Mouse (Mus musculus): ENCODE measurements around the gene Tmem143. TPM values are rescaled to one million over a fixed set of nuclear protein-coding genes. Genes with fewer than 3 reads are reported as not detected.
"Not testable (repeated sequence)": the region's sequence is repeated elsewhere in the genome, so short reads cannot be mapped to it uniquely, and the experiment has no call there.

Gene Tmem143
- polyA plus RNA-seq, 1 experiment, result 35.5 TPM

DNA sequence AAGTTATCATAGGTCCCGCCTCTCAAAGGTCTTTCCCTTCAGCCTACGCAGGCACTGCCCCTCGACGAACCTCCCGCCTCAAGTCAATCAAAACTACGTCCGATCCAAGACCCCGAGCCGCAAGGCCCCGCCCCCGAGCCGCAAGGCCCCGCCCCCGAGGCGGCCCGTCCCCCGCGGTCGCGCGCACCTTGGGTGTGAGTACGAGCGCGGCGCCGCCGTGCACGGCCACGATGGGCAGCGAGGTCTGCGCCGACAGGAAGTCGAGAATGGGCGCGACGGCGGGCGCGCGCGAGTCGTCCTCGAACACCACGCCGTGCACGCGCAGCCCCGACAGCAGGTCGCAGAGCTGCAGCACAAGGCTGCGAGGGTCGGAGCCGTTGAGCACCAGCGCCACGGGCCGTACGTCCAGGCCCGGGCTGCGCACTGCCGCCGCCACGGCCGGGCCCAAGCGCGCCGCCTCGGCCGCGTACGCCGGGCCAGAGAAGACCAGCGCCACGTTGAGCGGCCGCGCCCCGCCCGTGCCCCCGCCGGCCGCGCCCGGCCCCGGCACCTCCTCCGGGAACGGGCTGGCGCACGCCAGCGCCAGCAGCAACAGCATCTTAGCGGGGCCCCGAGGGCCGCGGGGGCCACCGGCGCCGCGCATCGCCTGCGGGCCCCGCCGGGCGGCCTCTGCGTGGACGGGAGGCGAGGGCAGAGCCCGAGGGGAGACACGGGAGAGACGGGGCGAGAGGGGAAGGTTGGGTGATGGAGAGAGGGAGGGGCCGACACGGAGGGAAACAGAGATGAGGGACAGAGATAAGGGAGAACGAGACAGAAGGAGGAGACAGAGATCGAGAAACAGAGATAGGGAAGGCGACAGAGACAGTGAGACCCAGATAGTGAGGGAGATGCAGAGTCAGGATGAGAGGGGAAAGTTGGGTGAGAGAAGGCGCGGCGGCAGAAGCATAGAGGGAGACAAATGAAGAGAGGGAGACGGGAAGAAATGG is 30.5 kb upstream of the Tmem143 start:
- Histone ChIP-seq H3K4me1 (ENCODE audit: control insufficient read depth, insufficient read depth, low read length) (peaks cover 2% of the 10 kb centered on the region; the same call in 1 of the 2 replicates), H3K4me3 (replicated peaks; ENCODE audit: extremely low read depth, low read depth, low read length) (peak overlapping the region; percentile 43)
- WGBS, result under 1% methylated on average over 116 of the region's 117 CpGs
- peak; percentile 90 for DNase-seq
- no peak for TF ChIP-seq CTCF (IDR thresholded peaks at IDR 0.05; ENCODE audit: insufficient read depth, low read length)
- peak; percentile 65; the same call in 1 of the 2 replicates for TF ChIP-seq POLR2A (IDR thresholded peaks at IDR 0.05; ENCODE audit: borderline replicate concordance, extremely low read depth, low read depth, low read length)

DNA sequence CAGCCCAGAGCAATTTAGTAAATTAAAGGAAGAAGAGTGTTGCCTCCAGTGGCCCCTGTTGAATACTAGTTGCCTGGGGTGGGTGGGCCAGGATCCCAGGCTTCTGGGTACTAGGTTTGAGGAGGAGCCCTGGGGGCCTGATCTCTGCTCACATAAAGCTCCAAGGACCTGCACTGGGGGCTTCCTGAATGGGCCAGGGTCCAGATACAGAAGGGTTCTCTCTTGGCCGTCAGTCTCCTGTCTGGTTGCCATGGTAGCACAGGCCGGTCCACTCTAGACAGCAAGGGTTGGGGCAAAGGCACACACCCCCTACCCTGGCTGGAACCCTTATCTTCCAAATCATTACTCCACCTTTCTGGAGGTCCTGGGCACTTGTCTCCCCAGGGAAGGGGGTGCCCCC is 28.9 kb upstream of the Tmem143 start:
- TF ChIP-seq CTCF (IDR thresholded peaks at IDR 0.05; ENCODE audit: insufficient read depth, low read length) (no peak), POLR2A (IDR thresholded peaks at IDR 0.05; ENCODE audit: borderline replicate concordance, extremely low read depth, low read depth, low read length) (no peak)
- Histone ChIP-seq H3K4me1 (ENCODE audit: control insufficient read depth, insufficient read depth, low read length) (peaks cover 2% of the 10 kb centered on the region; the same call in 1 of the 2 replicates), H3K4me3 (replicated peaks; ENCODE audit: extremely low read depth, low read depth, low read length) (no peak overlapping the region)
- no peak for DNase-seq
- 55% methylated on average over 2 of the region's 2 CpGs for WGBS

DNA sequence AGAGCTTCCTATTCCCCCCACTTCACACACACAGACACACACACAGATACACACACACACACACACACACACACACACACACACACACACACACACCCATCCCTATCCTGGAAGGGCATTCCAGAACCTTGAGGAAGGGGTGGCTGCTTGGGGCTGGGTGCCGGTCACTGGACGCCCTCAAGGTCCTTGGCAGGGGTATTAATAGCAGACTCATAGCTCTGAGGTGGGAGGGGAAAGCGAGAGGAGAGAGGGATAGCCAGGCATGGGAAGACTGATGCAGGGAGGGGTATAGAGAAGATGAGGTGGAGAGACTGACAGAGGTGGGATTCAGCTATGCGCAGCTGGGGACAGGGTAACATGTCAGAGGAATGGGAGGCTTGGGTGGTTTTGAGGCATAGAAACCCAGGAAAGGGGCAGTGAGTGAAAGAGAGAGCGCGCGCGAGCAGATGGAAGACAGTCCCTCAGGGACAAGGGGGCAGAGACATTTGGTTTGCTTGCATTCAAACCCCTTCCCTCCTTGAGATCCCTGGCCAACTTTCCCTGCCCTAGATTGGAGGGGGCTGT is 27.6 kb upstream of the Tmem143 start:
- DNase-seq, result no peak
- Histone ChIP-seq H3K4me1 (ENCODE audit: control insufficient read depth, insufficient read depth, low read length) (peaks cover 9% of the 10 kb centered on the region; the same call in 1 of the 2 replicates), H3K4me3 (replicated peaks; ENCODE audit: extremely low read depth, low read depth, low read length) (no peak overlapping the region)
- TF ChIP-seq CTCF (IDR thresholded peaks at IDR 0.05; ENCODE audit: insufficient read depth, low read length) (no peak), POLR2A (IDR thresholded peaks at IDR 0.05; ENCODE audit: borderline replicate concordance, extremely low read depth, low read depth, low read length) (no peak)
- 27% methylated on average over 8 of the region's 8 CpGs for WGBS

DNA sequence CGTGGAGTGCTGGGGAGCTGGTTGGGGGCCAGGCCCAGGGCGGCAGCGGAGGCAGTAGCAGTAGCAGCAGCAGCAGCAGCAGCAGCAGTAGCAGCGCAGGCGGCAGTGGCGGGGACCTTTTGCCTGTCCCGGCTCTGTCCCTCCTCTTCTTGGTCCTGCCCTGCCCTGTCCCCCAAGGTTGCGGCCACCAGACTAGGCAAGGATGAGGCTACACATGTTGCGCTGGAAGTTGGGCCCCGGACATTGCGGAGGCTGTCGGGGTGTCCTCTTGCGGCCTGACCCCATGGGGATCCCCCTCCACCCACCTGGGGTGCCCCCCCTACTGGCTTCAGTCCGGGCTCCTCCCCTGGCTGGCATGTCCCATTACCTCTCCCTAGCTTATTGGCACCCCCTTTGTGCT is 27.0 kb upstream of the Tmem143 start:
- Histone ChIP-seq H3K4me3 (replicated peaks; ENCODE audit: extremely low read depth, low read depth, low read length) (no peak overlapping the region), H3K4me1 (ENCODE audit: control insufficient read depth, insufficient read depth, low read length) (peaks cover 11% of the 10 kb centered on the region; the same call in 1 of the 2 replicates)
- 7% methylated on average over 14 of the region's 14 CpGs for WGBS
- DNase-seq, result no peak
- TF ChIP-seq POLR2A (IDR thresholded peaks at IDR 0.05; ENCODE audit: borderline replicate concordance, extremely low read depth, low read depth, low read length) (no peak), CTCF (IDR thresholded peaks at IDR 0.05; ENCODE audit: insufficient read depth, low read length) (no peak)

DNA sequence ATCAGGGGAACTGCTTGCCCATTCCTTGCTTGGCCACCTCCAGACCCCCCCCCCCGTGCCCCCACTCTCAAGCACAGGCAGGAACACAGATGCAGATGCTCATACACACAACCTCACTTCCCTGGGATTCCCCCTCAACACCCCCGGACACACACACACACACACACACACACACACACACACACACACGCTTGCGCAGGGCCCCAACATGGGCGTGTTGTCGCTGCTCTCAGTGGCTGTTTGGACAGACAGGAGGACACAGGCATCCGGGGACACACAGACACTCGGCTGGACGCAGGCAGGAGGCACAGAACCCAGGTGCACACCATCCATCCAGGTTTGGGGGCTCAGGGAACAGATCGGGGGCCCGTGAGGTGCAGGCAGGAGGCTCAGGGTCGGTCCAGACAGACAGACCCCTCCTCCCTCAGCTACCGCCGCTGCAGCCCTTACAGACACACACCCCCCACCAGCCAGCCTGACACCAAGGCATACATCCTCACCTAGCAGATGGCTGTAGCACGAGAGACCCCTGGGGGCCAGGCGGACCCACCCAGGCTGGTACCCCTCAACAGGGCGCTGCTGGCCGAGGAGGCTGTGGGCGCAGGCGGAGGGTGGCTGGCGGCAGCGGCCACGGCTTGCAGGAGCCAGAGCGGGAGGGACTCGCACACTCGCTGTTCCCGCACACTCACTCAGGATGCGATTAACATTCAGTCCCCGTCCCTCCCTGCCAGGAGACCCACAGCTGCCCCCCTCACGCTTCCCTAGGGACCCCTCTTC is 26.3 kb upstream of the Tmem143 start:
- Histone ChIP-seq H3K4me1 (ENCODE audit: control insufficient read depth, insufficient read depth, low read length) (peaks cover 13% of the 10 kb centered on the region; the same call in 1 of the 2 replicates), H3K4me3 (replicated peaks; ENCODE audit: extremely low read depth, low read depth, low read length) (no peak overlapping the region)
- DNase-seq, result no peak
- TF ChIP-seq CTCF (IDR thresholded peaks at IDR 0.05; ENCODE audit: insufficient read depth, low read length), result no peak
- TF ChIP-seq POLR2A (IDR thresholded peaks at IDR 0.05; ENCODE audit: borderline replicate concordance, extremely low read depth, low read depth, low read length), result no peak
- whole genome bisulfite sequencing, result 3% methylated on average over 30 of the region's 30 CpGs

DNA sequence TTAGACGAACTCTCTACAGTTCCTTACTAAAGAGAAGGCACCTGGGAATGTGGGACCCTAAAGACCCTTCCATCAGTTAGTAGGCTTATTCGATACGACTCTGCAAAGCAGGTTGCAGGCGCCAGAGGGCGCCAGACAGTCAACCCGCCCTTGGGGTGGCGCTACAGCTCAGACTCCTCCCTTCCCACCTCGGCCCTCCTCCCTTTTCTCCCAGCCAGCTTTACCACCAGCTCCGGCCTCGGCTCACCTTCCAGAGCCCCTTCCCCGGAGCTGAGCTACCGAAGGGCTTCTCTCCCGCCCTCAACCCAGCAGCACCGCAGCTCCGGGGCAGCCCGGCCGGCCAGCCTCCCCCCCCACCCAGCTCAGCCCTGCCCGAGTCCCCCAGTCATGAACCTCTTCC is 24.1 kb upstream of the Tmem143 start, which contains the start of gene Kdelr1:
Kdelr1 (plus strand) TSS at position 149 of the 400 bp plus-strand sequence.
- DNase-seq, result peak; percentile 90
- peak within 1 kb of the TSS; percentile 86 for H3K4me3 ChIP-seq (replicated peaks; ENCODE audit: extremely low read depth, low read depth, low read length)
- peaks cover 10% of the 10 kb centered on the region; the same call in 1 of the 2 replicates for H3K4me1 ChIP-seq (ENCODE audit: control insufficient read depth, insufficient read depth, low read length)
- under 1% methylated on average over 18 of the region's 18 CpGs for WGBS
- TF ChIP-seq CTCF (IDR thresholded peaks at IDR 0.05; ENCODE audit: insufficient read depth, low read length) (peak; percentile 94), POLR2A (IDR thresholded peaks at IDR 0.05; ENCODE audit: borderline replicate concordance, extremely low read depth, low read depth, low read length) (peak; percentile 78; the same call in 1 of the 2 replicates)

DNA sequence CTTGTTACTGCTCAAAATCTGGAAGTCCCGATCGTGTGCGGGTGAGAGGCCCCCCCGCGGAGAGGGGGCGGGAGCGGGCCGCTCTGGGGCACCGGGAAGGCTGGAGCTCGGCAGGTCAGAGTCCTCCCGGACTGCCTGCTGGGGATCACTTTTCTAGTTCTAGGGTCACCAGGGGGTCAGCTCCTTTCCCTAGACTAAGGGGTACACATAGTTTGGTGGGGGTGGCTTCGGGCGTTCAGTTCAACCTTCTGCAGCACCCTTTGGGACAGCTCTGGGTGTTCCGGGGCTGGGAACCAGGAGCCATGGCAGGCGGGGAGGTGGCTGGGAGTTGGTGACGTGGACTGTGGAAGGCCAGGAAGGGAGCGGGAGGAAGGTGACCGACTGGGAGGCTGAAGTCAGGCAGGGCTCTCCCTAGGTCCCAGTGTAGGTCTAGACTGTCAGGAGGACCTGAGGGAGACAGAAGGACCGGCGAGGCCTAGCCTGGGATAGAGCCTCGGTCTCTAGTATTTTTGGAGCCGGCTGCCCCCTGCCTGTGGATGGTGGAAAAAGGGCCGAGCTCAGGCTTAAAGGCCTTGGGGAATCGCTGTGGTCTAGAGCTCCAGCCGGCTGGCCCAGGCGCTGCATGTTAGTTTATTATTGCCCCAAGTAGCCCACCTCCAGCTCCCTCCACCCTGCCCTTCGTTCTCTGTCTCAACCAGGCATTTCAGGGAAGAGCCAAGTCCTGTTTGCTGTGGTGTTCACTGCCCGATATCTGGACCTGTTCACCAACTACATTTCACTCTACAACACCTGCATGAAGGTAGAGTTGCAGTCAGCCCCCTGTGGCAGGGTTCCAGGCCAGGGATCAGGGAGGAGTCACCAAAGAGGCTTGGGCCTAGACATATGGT is 23.4 kb upstream of the Tmem143 start:
- peak; percentile 77 for DNase-seq
- Histone ChIP-seq H3K4me1 (ENCODE audit: control insufficient read depth, insufficient read depth, low read length) (peaks cover 10% of the 10 kb centered on the region; the same call in 1 of the 2 replicates), H3K4me3 (replicated peaks; ENCODE audit: extremely low read depth, low read depth, low read length) (peak overlapping the region; percentile 86)
- under 1% methylated on average over 28 of the region's 28 CpGs for WGBS
- no peak for TF ChIP-seq POLR2A (IDR thresholded peaks at IDR 0.05; ENCODE audit: borderline replicate concordance, extremely low read depth, low read depth, low read length)
- no peak for TF ChIP-seq CTCF (IDR thresholded peaks at IDR 0.05; ENCODE audit: insufficient read depth, low read length)

DNA sequence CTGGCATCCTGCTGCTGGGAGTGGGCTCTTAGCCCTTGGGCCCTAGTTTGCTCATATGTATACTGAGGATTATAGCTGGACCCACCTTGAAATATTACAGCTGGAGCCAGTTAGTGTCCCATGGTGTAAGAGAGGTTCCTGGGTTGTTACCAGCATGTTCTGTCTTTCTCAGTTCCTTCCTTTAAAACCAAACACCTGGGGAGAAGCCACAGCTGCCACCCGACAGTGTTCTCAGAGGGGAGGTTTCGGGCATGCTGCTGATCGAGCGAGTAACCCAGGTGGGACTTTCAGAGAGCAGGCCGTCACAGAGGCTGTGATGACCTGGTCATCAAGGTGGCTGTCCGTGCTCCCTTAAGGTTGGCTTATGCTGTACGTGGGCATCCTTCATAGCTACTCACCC is 19.8 kb upstream of the Tmem143 start:
- no peak for DNase-seq
- WGBS, result 95% methylated on average over 7 of the region's 7 CpGs
- Histone ChIP-seq H3K4me3 (replicated peaks; ENCODE audit: extremely low read depth, low read depth, low read length) (no peak overlapping the region), H3K4me1 (ENCODE audit: control insufficient read depth, insufficient read depth, low read length) (peaks cover 10% of the 10 kb centered on the region; the same call in 1 of the 2 replicates)
- no peak for TF ChIP-seq CTCF (IDR thresholded peaks at IDR 0.05; ENCODE audit: insufficient read depth, low read length)
- TF ChIP-seq POLR2A (IDR thresholded peaks at IDR 0.05; ENCODE audit: borderline replicate concordance, extremely low read depth, low read depth, low read length), result no peak

DNA sequence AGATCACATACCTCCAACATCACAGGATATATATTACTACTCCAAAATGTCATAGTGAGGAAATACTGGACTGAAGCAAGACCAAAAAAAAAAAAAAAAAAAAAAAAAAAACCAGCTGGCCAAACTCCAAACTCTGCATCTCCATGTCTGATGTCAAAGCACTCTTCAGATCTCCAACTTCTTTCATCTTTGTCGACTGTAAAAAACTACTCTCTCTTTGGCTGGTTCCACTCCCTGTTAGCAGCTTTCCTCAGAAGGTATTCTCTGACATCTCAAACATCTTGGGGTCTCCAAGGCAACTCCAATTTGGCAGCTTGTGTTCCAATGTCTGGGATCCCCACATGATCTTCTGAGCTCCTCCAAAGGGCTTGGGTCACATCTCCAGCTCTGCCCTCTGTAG is 18.5 kb upstream of the Tmem143 start, which contains the start of gene Grin2d:
Grin2d (minus strand) TSS at position 101 of the 400 bp plus-strand sequence.
- WGBS, result 74% methylated on average over 1 of the region's 1 CpGs
- not testable (repeated sequence) for DNase-seq; H3K4me3 ChIP-seq (replicated peaks; ENCODE audit: extremely low read depth, low read depth, low read length)
- peaks cover 10% of the 10 kb centered on the region; the same call in 1 of the 2 replicates for H3K4me1 ChIP-seq (ENCODE audit: control insufficient read depth, insufficient read depth, low read length)

Data from lung, adult 2 months (tissue).